Mouse (Mus musculus) heart, embryonic 11.5 days (tissue): Measurements from ENCODE around the gene Gm6217. TPM values are rescaled to one million over a fixed set of nuclear protein-coding genes. Genes with fewer than 3 reads are reported as not detected.
"Not testable (repeated sequence)": the region's sequence is repeated elsewhere in the genome, so short reads cannot be mapped to it uniquely, and the experiment has no call there.

Experiments
- ATAC-seq: fragments of 200-750 bp; cut with Nextera tagmentation; replicated peaks from 2 replicates; pipeline ENCODE4 v1.8.0; 2017; ENCODE audit warnings: moderate library complexity; ENCODE audit not compliant: insufficient number of reproducible peaks, low FRiP score, low TSS enrichment
- H3K27ac ChIP-seq: fragments of 300-500 bp; sonication (generic); 2 replicates; pipeline ENCODE4 v1.5.1; 2014; ENCODE audit warnings: mild to moderate bottlenecking, low read depth, low read length
- H3K27me3 ChIP-seq: fragments of 300-500 bp; sonication (generic); 2 replicates; pipeline ENCODE4 v1.6.1; 2014; ENCODE audit warnings: mild to moderate bottlenecking, low read length, mixed read lengths; ENCODE audit not compliant: control insufficient read depth, insufficient read depth
- H3K36me3 ChIP-seq: fragments of 300-500 bp; sonication (generic); 2 replicates; pipeline ENCODE4 v1.6.1; 2014; ENCODE audit warnings: mild to moderate bottlenecking, low read length, moderate library complexity, mixed read lengths; ENCODE audit not compliant: control insufficient read depth, insufficient read depth
- H3K4me1 ChIP-seq: fragments of 300-500 bp; sonication (generic); 2 replicates; pipeline ENCODE4 v1.6.1; 2014; ENCODE audit warnings: low read length; ENCODE audit not compliant: control insufficient read depth, insufficient read depth
- H3K4me2 ChIP-seq: fragments of 300-500 bp; sonication (generic); 2 replicates; pipeline ENCODE4 v1.6.1; 2014; ENCODE audit warnings: mild to moderate bottlenecking, moderate library complexity
- H3K4me3 ChIP-seq: fragments of 300-500 bp; sonication (generic); 2 replicates; pipeline ENCODE4 v1.5.1; 2014; ENCODE audit warnings: low read depth, low read length
- H3K9ac ChIP-seq: fragments of 300-500 bp; sonication (generic); 2 replicates; pipeline ENCODE4 v1.6.1; 2014; ENCODE audit warnings: mild to moderate bottlenecking, low read depth, low read length, moderate library complexity
- H3K9me3 ChIP-seq: fragments of 300-500 bp; sonication (generic); replicated peaks from 2 replicates; pipeline ENCODE4 v1.6.1; 2016; ENCODE audit warnings: low read length; ENCODE audit not compliant: control insufficient read depth
- WGBS: fragments of 180-500 bp; shearing (Covaris S2); extraction: QIAGEN DNeasy Blood & Tissue Kit; methylation state at CpG from one replicate; pipeline ENCODE4 v1.1.7; 2014; ENCODE audit not compliant: insufficient replicate concordance; 5-methylcytosine and 5-hydroxymethylcytosine counted together
- polyA plus RNA-seq: library from polyadenylated mRNA; unstranded; fragments of >200 nt; fragmentation: Nextera tagmentation; extraction: Ambion mirVana; gene quantifications from 2 replicates; pipeline ENCODE4 v1.2.1, GENCODE M21; 2014

Gene Gm6217
- polyA plus RNA-seq, 1 experiment from 2014 or later: not detected

DNA sequence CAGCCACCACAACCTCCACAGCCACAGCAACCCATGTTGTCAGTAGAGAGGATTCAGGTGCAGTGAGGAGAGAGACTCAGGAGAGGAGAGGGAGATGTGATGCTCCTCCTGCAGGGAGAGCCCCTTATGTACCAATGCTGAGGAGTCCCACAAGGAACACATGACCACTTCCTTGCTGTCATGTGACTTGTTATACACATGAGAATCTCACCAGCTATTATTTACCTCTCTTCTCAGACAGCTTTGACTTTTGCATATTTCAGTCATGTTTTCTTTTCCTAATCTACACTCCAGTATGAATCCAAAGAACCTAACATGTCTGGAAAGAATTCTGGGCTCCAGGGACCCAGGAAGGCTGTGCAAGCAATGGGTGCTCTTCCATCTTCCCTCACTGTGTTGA lies 24.7 kb upstream of the Gm6217 start, which contains the start of gene Gm7544:
Gene Gm7544, minus strand, starts transcription at position 101 of the 400 bp plus-strand sequence.
- not testable (repeated sequence) for H3K27me3 ChIP-seq, H3K9ac ChIP-seq, H3K27ac ChIP-seq, H3K4me3 ChIP-seq, H3K36me3 ChIP-seq, H3K4me1 ChIP-seq, ATAC-seq, H3K4me2 ChIP-seq, H3K9me3 ChIP-seq

DNA sequence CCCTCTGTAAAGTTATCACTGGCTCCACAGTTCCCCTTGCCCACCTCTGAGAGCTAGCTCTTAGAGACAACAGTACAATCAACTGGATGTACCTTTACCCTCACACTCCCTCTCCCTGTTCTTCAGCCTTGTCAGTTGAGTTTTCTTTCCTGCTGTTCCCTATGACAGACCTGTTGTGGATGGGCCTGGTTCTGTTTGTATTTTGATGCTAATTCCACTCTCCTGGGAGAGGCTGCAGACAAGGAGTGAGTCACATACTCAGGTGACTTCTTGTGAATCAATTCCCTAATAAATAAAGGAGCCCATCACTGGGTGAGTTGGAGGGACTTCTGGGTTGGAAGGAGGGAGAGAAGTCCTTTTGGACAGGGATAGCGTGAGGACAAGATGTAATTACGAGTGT lies 17.4 kb upstream of the Gm6217 start:
- no peak overlapping the region for H3K4me2 ChIP-seq
- no peak for ATAC-seq
- no peaks in the 10 kb centered on the region for H3K4me1 ChIP-seq
- no peaks in the 10 kb centered on the region for H3K36me3 ChIP-seq
- no peak overlapping the region for H3K4me3 ChIP-seq
- whole genome bisulfite sequencing: 80% methylated on average over 2 of the region's 2 CpGs
- H3K27ac ChIP-seq: no peak overlapping the region
- no peaks in the 10 kb centered on the region for H3K27me3 ChIP-seq
- H3K9ac ChIP-seq: no peak overlapping the region
- H3K9me3 ChIP-seq: no peaks in the 10 kb centered on the region

DNA sequence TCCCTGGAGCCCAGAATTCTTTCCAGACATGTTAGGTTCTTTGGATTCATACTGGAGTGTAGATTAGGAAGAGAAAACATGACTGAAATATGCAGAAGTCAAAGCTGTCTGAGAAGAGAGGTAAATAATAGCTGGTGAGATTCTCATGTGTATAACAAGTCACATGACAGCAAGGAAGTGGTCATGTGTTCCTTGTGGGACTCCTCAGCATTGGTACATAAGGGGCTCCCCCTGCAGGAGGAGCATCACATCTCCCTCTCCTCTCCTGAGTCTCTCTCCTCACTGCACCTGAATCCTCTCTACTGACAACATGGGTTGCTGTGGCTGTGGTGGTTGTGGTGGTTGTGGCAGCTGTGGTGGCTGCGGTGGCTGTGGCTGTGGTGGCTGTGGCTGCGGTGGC lies 14.8 kb upstream of the Gm6217 start:
- ATAC-seq, H3K27me3 ChIP-seq, H3K27ac ChIP-seq, H3K4me3 ChIP-seq, H3K4me1 ChIP-seq, H3K9ac ChIP-seq, H3K9me3 ChIP-seq, H3K36me3 ChIP-seq, H3K4me2 ChIP-seq: not testable (repeated sequence)
- 100% methylated on average over 1 of the region's 2 CpGs for WGBS

DNA sequence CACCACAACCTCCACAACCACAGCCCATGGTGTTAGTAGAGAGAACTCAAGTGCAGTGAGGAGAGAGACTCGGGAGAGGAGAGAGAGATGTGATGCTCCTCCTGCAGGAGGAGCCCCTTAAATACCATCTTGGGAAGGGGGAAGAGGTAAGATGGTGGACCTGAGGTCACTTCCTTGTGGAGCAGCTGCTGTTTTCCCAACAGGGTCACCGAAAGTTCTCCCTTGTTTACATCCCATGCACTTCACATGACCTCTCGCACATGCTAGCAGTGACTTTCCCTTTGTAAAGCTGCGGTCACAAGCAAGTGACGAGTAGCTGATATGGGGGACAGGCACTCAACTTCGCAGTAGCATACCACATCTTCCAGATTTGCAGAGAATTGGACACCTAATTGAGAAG lies 12.1 kb upstream of the Gm6217 start, which contains the start of gene A030003K21Rik:
Gene A030003K21Rik, minus strand, starts transcription at position 94 of the 400 bp plus-strand sequence.
- not testable (repeated sequence) for ATAC-seq

DNA sequence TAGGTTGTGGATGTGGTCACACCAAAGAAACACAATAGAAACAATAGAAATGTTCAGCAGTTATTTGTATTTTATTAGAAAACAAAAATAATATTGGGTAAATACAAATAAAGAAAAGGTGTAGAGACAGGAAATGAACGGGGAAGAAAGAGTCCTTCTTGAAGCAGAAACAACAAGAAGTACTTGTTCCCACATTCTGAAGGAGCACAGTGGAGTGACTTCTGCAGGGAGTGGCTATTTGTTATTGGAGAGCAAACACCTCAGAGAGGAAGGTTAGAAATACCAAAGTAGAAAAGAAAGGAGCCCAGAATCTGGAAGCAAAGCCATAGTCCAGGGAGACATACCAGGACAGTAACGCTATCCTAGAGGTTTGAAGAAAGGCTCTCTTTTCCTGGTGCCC lies 11.3 kb upstream of the Gm6217 start:
- H3K4me3 ChIP-seq, H3K27me3 ChIP-seq, H3K27ac ChIP-seq, H3K9ac ChIP-seq, H3K36me3 ChIP-seq, ATAC-seq, H3K4me2 ChIP-seq, H3K9me3 ChIP-seq, H3K4me1 ChIP-seq: not testable (repeated sequence)
- WGBS: 83% methylated on average over 1 of the region's 2 CpGs

More for the DNA sequence above, 12.1 kb upstream of the Gm6217 start, which contains the start of gene A030003K21Rik:
- not testable (repeated sequence) for H3K9me3 ChIP-seq, H3K36me3 ChIP-seq, H3K4me3 ChIP-seq, H3K4me2 ChIP-seq, H3K27ac ChIP-seq, H3K27me3 ChIP-seq, H3K4me1 ChIP-seq, H3K9ac ChIP-seq
- no CpG with 5 or more reads among the region's 6 CpGs for WGBS

DNA sequence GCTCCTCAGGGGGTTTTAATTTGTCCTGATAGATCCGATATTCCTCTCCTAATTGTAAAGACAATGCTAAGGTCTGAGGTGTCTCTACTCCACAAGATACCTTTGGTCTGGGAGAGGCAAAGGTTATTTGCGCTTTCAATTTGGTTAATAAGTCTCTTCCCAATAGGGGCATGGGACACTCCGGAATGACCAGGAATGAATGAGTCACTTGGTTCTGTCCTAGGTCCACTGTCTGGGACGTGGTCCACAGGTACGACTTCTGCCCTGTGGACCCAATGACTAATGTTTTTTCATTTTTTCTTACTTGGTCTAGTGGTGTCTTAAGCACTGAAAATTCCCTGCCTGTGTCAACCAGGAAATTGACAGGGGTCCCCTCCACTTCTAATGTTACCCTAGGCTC lies 7.5 kb upstream of the Gm6217 start:
- no peak for ATAC-seq
- 88% methylated on average over 5 of the region's 5 CpGs for WGBS
- no peak overlapping the region for H3K4me3 ChIP-seq

DNA sequence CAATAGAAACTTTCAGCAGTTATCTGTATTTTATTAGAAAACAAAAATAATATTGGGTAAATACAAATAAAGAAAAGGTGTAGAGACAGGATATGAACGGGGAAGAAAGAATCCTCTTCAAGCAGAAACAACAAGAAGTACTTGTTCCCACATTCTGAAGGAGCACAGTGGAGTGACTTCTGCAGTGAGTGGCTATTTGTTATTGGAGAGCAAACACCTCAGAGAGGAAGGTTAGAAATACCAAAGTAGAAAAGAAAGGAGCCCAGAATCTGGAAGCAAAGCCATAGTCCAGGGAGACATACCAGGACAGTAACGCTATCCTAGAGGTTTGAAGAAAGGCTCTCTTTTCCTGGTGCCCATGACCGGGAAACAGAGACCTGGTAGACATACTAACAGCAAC lies 641 bp downstream of the Gm6217 start:
- not testable (repeated sequence) for H3K4me3 ChIP-seq, H3K27ac ChIP-seq, H3K36me3 ChIP-seq, ATAC-seq, H3K9me3 ChIP-seq, H3K4me1 ChIP-seq, H3K4me2 ChIP-seq, H3K27me3 ChIP-seq, H3K9ac ChIP-seq
- 83% methylated on average over 1 of the region's 3 CpGs for WGBS

More for the DNA sequence above, 7.5 kb upstream of the Gm6217 start:
- Histone ChIP-seq H3K4me1 (no peaks in the 10 kb centered on the region), H3K27me3 (no peaks in the 10 kb centered on the region), H3K9me3 (no peaks in the 10 kb centered on the region), H3K36me3 (no peaks in the 10 kb centered on the region), H3K4me2 (no peak overlapping the region), H3K9ac (no peak overlapping the region), H3K27ac (no peak overlapping the region)

DNA sequence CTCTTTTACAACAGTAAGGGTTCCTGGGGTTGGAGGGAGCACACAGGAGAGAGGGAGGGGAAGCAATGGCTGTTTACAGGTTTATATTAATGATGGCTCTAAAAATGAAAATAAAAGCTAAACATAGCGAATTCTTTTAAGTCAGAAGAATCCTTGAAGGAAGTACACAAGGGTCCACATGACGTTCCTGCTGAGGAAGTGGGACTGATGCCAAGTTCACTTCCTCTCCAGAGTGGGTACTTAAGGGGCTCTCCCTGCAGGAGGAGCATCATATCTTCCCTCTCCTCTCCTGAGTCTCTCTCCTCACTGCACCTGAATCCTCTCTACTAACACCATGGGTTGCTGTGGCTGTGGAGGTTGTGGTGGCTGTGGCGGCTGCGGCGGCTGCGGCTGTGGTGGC lies 6.5 kb downstream of the Gm6217 start, which contains the start of gene A030014E15Rik:
Gene A030014E15Rik, plus strand, starts transcription at position 268 of the 400 bp plus-strand sequence.
- 86% methylated on average over 6 of the region's 6 CpGs for WGBS
- no peak for ATAC-seq
- H3K4me3 ChIP-seq: no peak within 1 kb of the TSS
- no peaks in the 10 kb centered on the region for H3K36me3 ChIP-seq
- no peak within 1 kb of the TSS for H3K27ac ChIP-seq
- no peak within 1 kb of the TSS for H3K9ac ChIP-seq
- no peaks in the 10 kb centered on the region for H3K27me3 ChIP-seq
- H3K4me1 ChIP-seq: no peaks in the 10 kb centered on the region
- H3K4me2 ChIP-seq: no peak within 1 kb of the TSS
- no peaks in the 10 kb centered on the region for H3K9me3 ChIP-seq

DNA sequence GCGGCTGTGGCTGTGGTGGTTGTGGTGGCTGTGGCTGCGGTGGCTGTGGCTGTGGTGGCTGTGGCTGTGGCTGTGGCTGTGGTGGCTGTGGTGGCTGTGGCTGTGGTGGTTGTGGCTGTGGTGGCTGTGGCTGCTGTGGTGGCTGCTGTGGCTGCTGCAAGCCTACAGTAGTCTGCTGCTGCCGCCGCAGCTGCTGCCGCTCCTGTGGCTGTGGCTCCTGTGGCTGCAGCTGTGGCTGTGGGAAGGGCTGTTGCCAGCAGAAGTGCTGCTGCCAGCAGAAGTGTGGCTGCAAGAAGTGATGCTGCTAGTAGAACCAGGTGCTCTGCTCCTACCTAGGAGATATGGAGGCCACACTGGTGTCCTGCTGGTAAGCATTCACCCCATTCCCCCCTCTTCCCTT lies 17.8 kb downstream of the Gm6217 start:
- H3K27me3 ChIP-seq, H3K36me3 ChIP-seq, H3K4me2 ChIP-seq, H3K9ac ChIP-seq, ATAC-seq, H3K27ac ChIP-seq, H3K4me3 ChIP-seq, H3K4me1 ChIP-seq, H3K9me3 ChIP-seq: not testable (repeated sequence)
- WGBS: 90% methylated on average over 5 of the region's 5 CpGs
